Mouse (Mus musculus) natural killer cell, adult 2 months (primary cell): ENCODE data around the gene Ubac2.

Source experiments
- DNase-seq, 2 experiments: peaks; one replicate each; pipeline ENCODE4 v3.0.0; 2022; ENCODE audit warnings: low spot score in 2 of 2

Gene Ubac2

GRCm38 (mm10) chr14:121922731-121923130, 44.3 kb downstream of the Ubac2 start:
- no peak for DNase-seq

- no peak for DNase-seq
Observed at GRCm38 (mm10) chr14:121924876-121925275, 46.5 kb downstream of the Ubac2 start.

DNA sequence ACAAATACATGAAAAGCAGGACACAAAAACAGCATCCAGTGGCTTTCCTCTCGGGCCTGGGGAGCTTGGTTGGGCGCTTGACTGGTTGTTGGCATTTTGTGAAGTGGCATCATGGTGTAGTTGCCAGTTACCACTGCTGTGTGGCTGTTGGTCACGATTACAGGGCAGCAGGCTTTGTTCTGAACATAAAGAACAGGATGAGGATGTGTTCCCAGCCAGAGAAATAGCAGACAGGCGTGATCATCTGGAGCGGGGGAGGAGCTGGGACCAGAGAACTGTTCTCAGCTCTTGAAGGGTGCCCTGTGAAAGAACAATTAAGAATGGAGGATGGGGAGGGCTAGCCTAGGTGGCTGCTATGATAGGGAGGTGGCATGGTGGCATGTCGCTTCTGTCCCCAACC, 48.5 kb downstream of the Ubac2 start:
- DNase-seq: no peak

DNA sequence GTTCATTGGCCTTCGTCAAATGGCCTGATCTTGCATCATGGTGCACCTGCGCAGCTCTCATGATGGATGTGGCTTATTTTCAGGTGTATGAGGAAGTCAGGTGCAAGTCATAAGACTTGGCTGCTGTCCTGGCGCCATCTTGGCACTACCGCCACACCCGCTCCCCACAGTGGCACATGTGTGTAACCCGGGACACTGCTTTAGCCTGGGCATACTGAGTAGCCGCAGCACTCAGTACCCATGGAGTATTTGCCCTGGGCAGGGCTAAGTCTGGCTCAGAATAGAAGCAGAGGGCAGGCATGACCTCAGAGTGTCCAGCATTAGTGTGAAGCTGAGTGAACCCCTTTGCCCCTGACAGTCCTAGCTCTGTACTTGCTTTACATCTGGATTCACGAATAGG, 49.0 kb downstream of the Ubac2 start:
- no peak for DNase-seq

- peak in 1 of 2 experiments; percentile 73 for DNase-seq
Observed at GRCm38 (mm10) chr14:121928375-121929137, 50.1 kb downstream of the Ubac2 start.

- peak in 1 of 2 experiments; percentile 57 for DNase-seq
Observed at GRCm38 (mm10) chr14:121929243-121929951, 51.0 kb downstream of the Ubac2 start.

GRCm38 (mm10) chr14:121930731-121931383, 52.4 kb downstream of the Ubac2 start:
- DNase-seq: peak in 1 of 2 experiments; percentile 48

- DNase-seq: no peak
Observed at GRCm38 (mm10) chr14:121931594-121931993, 53.2 kb downstream of the Ubac2 start.

DNA sequence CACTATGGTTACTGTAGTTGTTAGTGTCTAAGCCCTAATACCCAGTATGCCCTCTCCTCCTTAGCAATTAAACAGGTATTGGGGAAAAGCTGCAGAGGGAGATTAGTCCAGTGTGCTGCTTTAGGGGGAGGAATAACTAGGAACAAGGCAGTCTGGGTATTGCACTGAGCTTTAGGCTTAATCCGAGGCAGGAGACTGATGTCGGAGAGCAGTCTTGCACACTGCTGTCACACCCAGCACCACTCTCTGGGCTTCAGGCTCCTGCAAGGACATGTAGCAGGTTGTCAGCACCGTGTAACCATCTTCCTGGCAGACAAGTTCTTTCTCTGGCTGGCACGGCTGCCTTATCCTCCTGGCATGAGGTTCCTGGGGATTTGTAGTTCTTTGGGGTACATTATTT, 53.8 kb downstream of the Ubac2 start:
- DNase-seq: no peak

DNA sequence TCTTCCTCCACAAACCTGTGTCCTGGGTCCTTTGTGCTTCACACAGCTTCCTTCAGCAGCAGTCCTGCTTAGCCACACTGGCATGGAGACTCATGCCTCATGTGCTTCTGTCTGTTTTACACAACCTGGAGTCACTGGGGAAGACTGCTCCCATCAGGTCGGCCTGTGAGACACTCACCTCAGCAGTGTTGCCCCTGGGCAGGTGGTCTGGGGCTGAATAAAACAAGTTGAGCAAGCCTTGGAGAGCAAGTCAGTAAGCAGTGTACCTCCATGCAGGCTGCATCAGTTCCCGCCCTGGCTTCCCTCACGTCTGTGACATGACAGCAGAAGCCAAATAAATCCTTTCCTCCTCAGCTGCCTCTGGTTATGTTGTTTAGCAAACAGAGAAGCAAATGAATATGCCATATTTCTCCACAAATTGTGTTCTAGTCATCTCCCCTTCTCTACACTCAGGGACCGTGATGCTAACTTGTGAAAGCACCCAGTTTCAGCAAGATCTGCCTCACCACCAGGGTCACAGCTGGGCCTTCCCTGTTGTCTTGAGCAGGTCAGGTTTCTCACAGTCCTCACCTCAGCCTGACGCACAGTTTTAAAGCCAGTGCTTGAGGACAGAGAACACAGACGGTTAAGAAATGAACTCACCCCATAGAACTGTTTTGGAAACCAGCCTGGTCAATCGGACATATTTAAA, 55.6 kb downstream of the Ubac2 start:
- DNase-seq: peak; percentile 51 to 68

- DNase-seq: peak; percentile 45 to 70
Observed at GRCm38 (mm10) chr14:121934597-121934946, 56.2 kb downstream of the Ubac2 start.

DNA sequence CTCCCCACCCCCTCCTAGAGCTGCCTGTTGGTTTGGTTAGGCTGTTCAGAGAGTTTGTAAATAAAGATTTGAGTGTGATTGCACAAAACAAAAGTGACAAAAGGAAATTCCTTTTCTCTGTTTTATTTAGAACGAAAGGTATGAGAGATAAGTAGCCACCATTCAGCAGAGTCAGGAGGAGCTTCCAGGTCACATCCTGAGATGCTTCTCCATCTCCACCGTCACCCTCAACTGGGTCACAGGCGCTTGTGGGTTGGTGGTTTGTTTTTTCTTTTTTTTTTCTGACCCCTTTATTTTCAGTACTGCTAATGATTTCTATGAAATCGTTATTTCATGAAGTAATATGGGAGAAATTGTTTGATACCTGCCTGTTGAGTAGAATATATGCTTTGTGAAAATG, 57.9 kb downstream of the Ubac2 start:
- no peak for DNase-seq

DNA sequence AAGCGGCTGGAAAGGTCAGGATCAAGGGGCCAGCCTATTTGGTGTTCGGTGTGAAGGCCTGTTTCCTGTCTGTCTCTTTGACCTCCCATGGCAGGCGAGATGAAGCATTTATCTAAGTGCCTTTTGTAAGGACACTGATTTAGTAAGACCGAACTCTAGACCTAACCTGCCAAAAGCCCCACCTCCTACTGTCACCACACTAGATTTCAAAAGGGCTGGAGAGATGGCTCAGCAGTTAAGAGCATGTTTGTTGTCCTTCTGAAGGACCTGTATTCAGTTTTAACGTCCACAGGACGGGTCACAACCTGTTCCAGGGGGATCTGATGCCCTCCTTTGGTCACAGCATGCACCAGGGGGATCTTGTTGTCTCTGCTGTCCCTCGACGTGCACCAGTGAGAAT, 58.4 kb downstream of the Ubac2 start:
- no peak for DNase-seq

GRCm38 (mm10) chr14:121937601-121938255, 59.3 kb downstream of the Ubac2 start:
- no peak for DNase-seq

DNA sequence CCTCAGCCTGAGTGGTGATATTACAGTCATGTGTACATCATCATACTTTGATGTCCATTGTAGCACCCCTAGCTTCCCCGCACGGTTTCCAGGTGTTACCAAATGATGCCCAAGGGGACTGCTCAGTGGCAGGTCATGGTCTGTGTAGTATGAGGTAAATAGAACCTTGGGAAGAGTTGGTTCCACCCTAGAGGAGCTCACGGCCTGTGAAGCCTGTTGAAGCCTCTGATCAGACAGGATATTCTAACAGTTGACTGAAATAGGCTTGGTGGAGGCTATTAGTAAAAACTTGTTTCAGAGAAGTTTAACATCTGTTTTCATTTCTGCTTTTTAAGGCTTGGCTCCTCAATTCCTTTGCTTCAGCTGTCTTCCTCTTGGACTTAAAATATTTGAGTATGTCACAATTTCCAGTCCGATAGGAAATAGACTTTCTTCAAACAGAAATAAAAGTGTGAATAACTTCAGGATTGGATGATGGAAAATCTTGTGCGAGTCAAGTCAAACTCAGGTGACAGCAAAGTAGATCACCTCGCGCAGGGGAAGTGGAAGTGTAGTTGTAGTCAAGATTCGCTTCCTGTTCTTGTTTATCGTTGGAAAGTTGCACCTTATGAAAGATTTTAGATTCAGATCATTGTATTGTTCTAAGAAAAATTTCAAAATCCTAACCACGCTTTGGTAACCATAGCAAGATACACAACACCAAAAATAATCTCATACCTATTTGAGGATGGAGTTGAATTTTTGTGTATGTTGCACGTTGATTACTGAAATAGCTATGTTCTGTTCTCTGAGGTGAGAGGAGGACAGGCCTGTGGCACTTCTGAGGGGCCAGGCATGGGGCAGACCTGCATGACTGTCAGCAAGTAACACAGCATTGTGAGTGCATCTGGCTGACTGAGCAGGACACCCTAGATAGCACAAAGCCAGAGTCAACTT, 60.1 kb downstream of the Ubac2 start:
- DNase-seq: peak; percentile 55 to 78

DNA sequence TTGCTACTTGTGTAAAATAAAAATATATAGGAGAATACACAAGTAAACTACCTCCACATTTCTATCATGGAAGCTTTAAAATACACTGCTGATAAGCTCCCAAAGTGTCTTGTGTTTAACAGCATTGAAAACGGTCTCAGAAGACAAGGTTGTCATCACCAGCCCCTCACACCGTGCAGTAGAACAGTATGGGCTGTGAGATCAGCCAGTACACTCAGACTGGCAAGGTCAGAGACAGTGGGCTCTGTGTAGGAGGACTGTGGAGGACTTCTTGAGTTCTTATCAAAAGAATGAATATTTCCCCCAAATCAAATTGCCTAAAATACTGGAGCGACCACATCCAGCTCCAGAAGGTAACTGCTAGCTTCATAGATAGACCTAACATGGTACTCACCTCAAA, 61.2 kb downstream of the Ubac2 start:
- DNase-seq: no peak

DNA sequence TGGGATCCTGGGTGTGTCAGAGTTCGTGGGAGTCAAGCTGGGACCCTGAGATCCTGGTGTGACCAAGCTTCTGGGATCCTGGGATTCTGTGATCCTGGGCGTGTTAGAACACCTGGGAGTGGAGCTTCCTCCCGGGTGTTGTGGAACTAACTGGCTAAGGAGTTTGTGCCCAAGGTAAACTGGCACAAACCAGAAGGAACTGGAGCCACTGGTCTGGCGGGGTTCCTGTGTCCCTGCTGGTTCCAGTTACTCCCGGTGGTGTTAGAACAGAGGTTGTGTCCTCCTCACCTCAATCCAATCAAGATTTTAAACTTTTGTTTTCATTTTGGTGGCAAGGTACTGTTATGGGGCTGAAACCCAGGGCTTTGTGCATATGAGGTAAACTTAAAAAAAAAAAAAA, 67.7 kb downstream of the Ubac2 start:
- no peak for DNase-seq

DNA sequence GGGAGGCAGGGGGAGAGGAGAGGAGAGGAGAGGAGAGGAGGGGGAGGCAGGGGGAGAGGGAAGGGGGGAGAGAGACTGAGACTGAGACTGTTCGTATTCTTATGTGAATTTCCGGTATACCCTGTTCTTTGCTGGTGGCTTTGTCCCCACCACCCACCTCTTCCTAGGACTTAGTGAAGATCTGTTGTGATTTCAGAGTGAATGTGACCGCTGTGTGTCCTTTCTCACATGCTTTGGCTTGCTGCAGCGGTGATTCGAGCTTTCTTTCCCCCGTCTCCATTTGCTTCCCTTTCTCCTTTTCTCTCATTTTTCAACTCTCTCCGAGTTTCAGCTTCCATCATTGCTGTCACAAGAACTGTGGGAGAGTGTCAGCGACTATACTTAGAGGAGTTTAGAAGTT, 68.3 kb downstream of the Ubac2 start:
- no peak for DNase-seq

DNA sequence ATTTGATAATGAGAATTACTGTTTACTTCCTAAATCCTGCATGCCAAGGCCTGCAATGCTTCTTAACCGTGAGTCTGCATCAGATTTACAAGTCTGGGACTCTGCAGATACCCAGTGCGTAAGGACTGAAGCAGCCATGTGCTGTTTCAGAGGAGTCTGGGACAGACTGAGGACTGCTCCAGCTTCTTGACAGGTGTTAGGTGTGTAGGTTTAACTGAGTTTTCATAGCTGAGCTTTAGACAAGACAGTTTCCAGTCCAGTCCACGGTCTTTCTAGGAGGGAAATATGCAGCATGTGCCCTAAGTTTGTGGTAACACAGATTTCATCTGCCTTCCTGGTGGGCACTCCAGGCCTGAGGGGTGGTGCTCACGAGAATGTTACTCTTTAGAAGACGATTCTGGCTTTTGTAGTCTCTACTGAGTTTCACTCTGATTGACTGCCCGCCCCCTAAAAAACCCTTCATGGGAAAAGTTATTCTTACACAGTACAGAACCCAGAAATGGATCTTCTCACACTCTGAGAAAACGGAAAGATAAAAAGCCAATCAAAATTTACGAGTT, 68.9 kb downstream of the Ubac2 start:
- no peak for DNase-seq

DNA sequence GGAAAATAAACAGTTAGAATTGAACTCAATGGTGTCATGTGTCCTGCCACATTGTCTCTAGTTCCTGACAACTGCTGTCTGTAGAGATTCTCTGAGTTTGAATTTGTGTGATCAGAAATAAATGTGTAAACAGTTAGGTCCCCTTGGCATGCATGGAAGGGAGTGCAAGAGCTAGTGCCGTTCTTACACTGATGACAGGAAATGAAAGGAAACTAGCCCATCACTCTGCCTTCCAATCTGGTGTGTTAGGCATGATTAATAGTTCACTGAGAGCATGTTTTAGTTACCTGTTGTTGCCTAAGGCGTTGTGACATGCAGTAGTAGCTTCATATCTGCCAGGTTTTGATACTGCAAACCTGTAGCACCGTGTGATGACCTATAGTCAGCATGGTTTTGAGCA, 69.5 kb downstream of the Ubac2 start:
- no peak for DNase-seq
